Comparison of ENCODE assay signal across 7 mouse cellular contexts in the genomic region with DNA sequence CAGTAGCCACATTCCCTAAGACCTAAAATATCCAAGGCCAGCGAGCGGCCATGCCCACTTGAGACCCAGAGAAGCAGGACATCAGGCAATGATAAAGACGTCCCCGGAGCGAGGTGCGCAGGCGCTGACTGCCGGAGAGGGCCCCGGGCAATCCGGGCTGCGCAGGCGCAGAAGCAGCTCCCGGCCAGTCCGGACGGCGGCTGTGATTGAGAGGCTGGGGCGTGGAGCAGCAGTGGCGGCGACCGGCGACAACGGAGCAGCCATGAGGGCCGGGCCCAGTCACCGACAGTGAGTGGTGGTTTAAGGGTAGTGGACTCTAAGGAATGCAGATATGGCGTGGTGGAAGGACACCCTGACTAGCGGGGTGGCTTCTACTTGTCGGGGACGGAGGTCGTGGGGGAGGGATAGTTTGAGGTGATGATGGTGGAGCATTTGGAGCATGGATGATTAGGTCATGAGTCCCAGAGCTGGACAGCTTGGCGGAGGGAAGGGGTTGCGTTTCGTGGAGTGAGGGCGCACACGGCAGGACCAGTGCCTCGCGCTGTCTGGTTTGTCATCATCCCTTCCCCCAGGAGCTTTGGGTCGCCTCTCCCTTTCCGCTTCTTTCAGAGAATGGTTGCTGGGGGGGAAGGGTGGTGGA. TPM values are rescaled to one million over a fixed set of nuclear protein-coding genes. Genes with fewer than 3 reads are reported as not detected.
A peak's percentile ranks its signal among the peaks of the same experiment; 100 is the strongest.
DNase-seq lines count a peak whose midpoint lies in the region; ATAC-seq lines count a peak whose summit lies in the region.

A gene (plus strand): TSS at position 157 of the 640 bp plus-strand sequence.

- under 1% methylated on average over 38 of the region's 38 CpGs for WGBS in embryonic facial prominence, embryonic 10.5 days
- under 1% methylated on average over 38 of the region's 38 CpGs for WGBS in limb, embryonic 10.5 days
- WGBS in midbrain, embryonic 13.5 days: under 1% methylated on average over 38 of the region's 38 CpGs

- no peaks in the 10 kb centered on the region for H3K9me3 ChIP-seq in embryonic facial prominence, embryonic 10.5 days
- no peaks in the 10 kb centered on the region for H3K9me3 ChIP-seq in limb, embryonic 10.5 days (replicated peaks)
- no peaks in the 10 kb centered on the region for H3K9me3 ChIP-seq in midbrain, embryonic 13.5 days

- H3K9ac ChIP-seq in midbrain, embryonic 13.5 days (replicated peaks): peak within 1 kb of the TSS; percentile 91

- peak within 1 kb of the TSS; percentile 81 for H3K4me3 ChIP-seq in embryonic facial prominence, embryonic 10.5 days
- H3K4me3 ChIP-seq in limb, embryonic 10.5 days: peak within 1 kb of the TSS; percentile 71
- H3K4me3 ChIP-seq in midbrain, embryonic 13.5 days (replicated peaks): peak within 1 kb of the TSS; percentile 88

- peak within 1 kb of the TSS; percentile 90 for H3K27ac ChIP-seq in embryonic facial prominence, embryonic 10.5 days (replicated peaks)
- H3K27ac ChIP-seq in limb, embryonic 10.5 days: peak within 1 kb of the TSS; percentile 84
- H3K27ac ChIP-seq in midbrain, embryonic 13.5 days: peak within 1 kb of the TSS; percentile 90

- H3K4me1 ChIP-seq in embryonic facial prominence, embryonic 10.5 days: peaks cover 26% of the 10 kb centered on the region
- H3K4me1 ChIP-seq in limb, embryonic 10.5 days: peaks cover 22% of the 10 kb centered on the region
- peaks cover 33% of the 10 kb centered on the region for H3K4me1 ChIP-seq in midbrain, embryonic 13.5 days (replicated peaks)

- H3K36me3 ChIP-seq in embryonic facial prominence, embryonic 10.5 days (replicated peaks): peaks cover 15% of the 10 kb centered on the region
- peaks cover 14% of the 10 kb centered on the region for H3K36me3 ChIP-seq in limb, embryonic 10.5 days
- no peaks in the 10 kb centered on the region for H3K36me3 ChIP-seq in midbrain, embryonic 13.5 days

- H3K4me2 ChIP-seq in midbrain, embryonic 13.5 days (replicated peaks): peak within 1 kb of the TSS; percentile 93

- peak; percentile 94 for ATAC-seq in granulocyte monocyte progenitor cell, adult 5-6 weeks (replicated peaks; ENCODE audit: poor library complexity, severe bottlenecking)
- peak; percentile 98 for ATAC-seq in midbrain, embryonic 13.5 days

- DNase-seq in adrenal gland, postnatal 10 days: peak; percentile 96
- peak; percentile 95 for DNase-seq in embryonic facial prominence, embryonic 10.5 days (ENCODE audit: low spot score)
- peak; percentile 91 for DNase-seq in kidney, adult 11 months
- DNase-seq in limb, embryonic 10.5 days (ENCODE audit: low spot score): peak; percentile 96
- DNase-seq in spleen, adult 12 weeks (ENCODE audit: low spot score): peak; percentile 81

- no peaks in the 10 kb centered on the region for H3K27me3 ChIP-seq in embryonic facial prominence, embryonic 10.5 days (replicated peaks; ENCODE audit: low read depth, poor library complexity, severe bottlenecking)
- no peaks in the 10 kb centered on the region for H3K27me3 ChIP-seq in limb, embryonic 10.5 days (ENCODE audit: low read depth, poor library complexity, severe bottlenecking)
- H3K27me3 ChIP-seq in midbrain, embryonic 13.5 days: no peaks in the 10 kb centered on the region

RNA-seq across cellular contexts. Expression of the gene that starts here (rescaled TPM):
- 10 to 100 TPM; 14.7 to 15.3 TPM for total RNA-seq in adrenal gland, postnatal 10 days (2021)
- polyA plus RNA-seq in embryonic facial prominence, embryonic 10.5 days (2016; fragmentation: Nextera tagmentation; extraction: Ambion mirVana): 28.2 and 29.9 TPM in 2 replicates
- total RNA-seq in granulocyte monocyte progenitor cell, adult 5-6 weeks (2014; fragmentation: Nextera tagmentation): 13.5 and 16.8 TPM in 2 replicates
- 3.7 and 6.5 TPM in 2 replicates for total RNA-seq in granulocyte monocyte progenitor cell, adult 5-6 weeks (2017)
- 22.7 and 24.2 TPM in 2 replicates for polyA plus RNA-seq in limb, embryonic 10.5 days (2016; fragmentation: Nextera tagmentation; extraction: Ambion mirVana)
- 29.3 and 30.7 TPM in 2 replicates for polyA plus RNA-seq in midbrain, embryonic 13.5 days (2015; fragmentation: Nextera tagmentation; extraction: Ambion mirVana)

Comparison
In these comparisons a context has a peak if more than half of its experiments do, and no peak if none do; other contexts are left out.
1. Peak in every context shown above with its lines: DNase-seq, ATAC-seq, H3K4me3 ChIP-seq and H3K27ac ChIP-seq.